Mouse (Mus musculus): ENCODE measurements around the gene Tnik. TPM values are rescaled to one million over a fixed set of nuclear protein-coding genes. Genes with fewer than 3 reads are reported as not detected.

Gene Tnik
- polyA plus RNA-seq, 1 experiment: 0.83 TPM

DNA sequence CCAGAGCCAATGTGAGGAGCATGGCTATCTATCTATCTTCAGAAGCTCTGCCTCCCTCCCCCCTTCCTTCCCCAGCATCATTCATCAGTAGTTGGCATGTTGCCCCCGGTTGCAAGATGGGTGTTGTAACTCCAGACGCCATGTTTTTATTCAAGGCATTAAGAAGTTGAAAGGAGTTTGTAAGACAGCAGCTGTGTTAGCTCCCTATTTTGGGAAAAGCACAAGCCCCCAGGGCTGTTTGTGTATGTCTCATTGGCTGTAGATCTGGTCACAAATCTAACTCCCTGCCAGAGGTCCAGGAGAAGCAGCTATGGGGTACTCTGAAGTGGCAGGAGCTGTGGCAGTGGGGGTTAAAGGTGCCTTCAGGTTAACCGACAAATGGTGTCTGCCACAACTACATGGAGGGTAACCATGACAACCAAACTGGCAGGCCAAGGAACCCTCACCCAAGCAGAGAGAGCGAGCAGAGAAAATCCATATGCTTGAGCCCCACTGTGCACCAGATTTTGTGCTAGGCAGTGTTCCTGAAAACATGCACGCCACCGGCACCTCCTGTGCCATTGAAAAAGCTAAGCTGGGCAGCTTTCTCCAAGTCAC lies 287.6 kb downstream of the Tnik start:
- no peaks in the 10 kb centered on the region for H3K27me3 ChIP-seq (replicated peaks; ENCODE audit: control insufficient read depth, insufficient read depth, low read length)
- TF ChIP-seq POLR2A (IDR thresholded peaks at IDR 0.05; ENCODE audit: low read depth, low read length) (no peak), CTCF (conservative IDR thresholded peaks at IDR 0.05; ENCODE audit: insufficient read depth, insufficient read length, low read depth, low read length) (no peak)
- no peak overlapping the region for H3K27ac ChIP-seq (ENCODE audit: insufficient read depth, low read depth, low read length)
- no peak for DNase-seq
- H3K4me3 ChIP-seq (ENCODE audit: insufficient read depth, low read depth, low read length): no peak overlapping the region
- 65% methylated on average over 6 of the region's 6 CpGs for WGBS
- H3K4me1 ChIP-seq (ENCODE audit: control insufficient read depth, insufficient read depth, low read length): no peaks in the 10 kb centered on the region
- no peaks in the 10 kb centered on the region for H3K36me3 ChIP-seq (ENCODE audit: control insufficient read depth, insufficient read depth, low read length)

DNA sequence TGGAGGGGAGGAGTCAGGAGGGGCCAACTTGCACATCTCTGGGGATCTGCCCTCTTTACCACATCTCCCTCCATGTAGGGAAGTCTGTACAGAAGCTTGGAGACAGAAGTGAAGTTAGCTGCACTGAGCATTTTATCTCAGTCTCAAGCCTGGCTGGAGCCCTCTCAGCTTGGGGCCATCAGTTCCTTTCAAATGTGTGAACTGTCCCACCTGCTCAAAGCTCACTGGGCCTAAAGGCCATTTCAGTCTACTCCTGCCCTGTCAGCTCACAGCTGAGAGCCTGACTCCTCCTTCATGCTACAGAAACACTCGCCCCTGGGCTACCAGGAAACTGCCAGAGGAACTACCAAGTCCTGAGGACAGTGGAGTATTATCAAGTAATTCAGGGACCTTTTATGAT lies 288.7 kb downstream of the Tnik start:
- no peaks in the 10 kb centered on the region for H3K36me3 ChIP-seq (ENCODE audit: control insufficient read depth, insufficient read depth, low read length)
- 78% methylated on average over 1 of the region's 1 CpGs for WGBS
- no peaks in the 10 kb centered on the region for H3K4me1 ChIP-seq (ENCODE audit: control insufficient read depth, insufficient read depth, low read length)
- H3K27me3 ChIP-seq (replicated peaks; ENCODE audit: control insufficient read depth, insufficient read depth, low read length): no peaks in the 10 kb centered on the region
- TF ChIP-seq POLR2A (IDR thresholded peaks at IDR 0.05; ENCODE audit: low read depth, low read length) (no peak), CTCF (conservative IDR thresholded peaks at IDR 0.05; ENCODE audit: insufficient read depth, insufficient read length, low read depth, low read length) (no peak)
- no peak overlapping the region for H3K27ac ChIP-seq (ENCODE audit: insufficient read depth, low read depth, low read length)
- H3K4me3 ChIP-seq (ENCODE audit: insufficient read depth, low read depth, low read length): no peak overlapping the region
- no peak for DNase-seq

DNA sequence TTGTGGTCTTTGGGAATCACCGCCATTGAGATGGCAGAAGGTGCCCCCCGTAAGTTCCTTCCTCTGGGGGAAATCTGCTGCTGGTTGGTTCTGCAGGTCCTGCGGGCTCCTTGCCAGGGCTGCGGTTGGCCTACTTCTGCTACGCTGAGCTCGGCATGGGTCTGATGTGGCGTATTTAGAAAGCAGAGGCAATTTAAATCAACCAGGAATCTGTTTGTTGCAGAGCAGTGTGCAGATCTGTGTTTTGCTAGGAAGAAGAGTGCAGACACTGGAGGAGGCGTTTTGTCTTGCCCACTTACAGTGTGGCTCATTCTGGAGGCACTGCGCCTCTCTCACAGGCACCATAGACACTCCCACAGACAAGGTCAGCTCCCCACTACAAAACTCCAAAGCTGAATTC lies 291.9 kb downstream of the Tnik start:
- 66% methylated on average over 9 of the region's 9 CpGs for whole genome bisulfite sequencing
- no peaks in the 10 kb centered on the region for H3K4me1 ChIP-seq (ENCODE audit: control insufficient read depth, insufficient read depth, low read length)
- no peak for DNase-seq
- TF ChIP-seq POLR2A (IDR thresholded peaks at IDR 0.05; ENCODE audit: low read depth, low read length) (no peak), CTCF (conservative IDR thresholded peaks at IDR 0.05; ENCODE audit: insufficient read depth, insufficient read length, low read depth, low read length) (no peak)
- H3K27me3 ChIP-seq (replicated peaks; ENCODE audit: control insufficient read depth, insufficient read depth, low read length): no peaks in the 10 kb centered on the region
- H3K4me3 ChIP-seq (ENCODE audit: insufficient read depth, low read depth, low read length): no peak overlapping the region
- no peak overlapping the region for H3K27ac ChIP-seq (ENCODE audit: insufficient read depth, low read depth, low read length)
- H3K36me3 ChIP-seq (ENCODE audit: control insufficient read depth, insufficient read depth, low read length): no peaks in the 10 kb centered on the region

DNA sequence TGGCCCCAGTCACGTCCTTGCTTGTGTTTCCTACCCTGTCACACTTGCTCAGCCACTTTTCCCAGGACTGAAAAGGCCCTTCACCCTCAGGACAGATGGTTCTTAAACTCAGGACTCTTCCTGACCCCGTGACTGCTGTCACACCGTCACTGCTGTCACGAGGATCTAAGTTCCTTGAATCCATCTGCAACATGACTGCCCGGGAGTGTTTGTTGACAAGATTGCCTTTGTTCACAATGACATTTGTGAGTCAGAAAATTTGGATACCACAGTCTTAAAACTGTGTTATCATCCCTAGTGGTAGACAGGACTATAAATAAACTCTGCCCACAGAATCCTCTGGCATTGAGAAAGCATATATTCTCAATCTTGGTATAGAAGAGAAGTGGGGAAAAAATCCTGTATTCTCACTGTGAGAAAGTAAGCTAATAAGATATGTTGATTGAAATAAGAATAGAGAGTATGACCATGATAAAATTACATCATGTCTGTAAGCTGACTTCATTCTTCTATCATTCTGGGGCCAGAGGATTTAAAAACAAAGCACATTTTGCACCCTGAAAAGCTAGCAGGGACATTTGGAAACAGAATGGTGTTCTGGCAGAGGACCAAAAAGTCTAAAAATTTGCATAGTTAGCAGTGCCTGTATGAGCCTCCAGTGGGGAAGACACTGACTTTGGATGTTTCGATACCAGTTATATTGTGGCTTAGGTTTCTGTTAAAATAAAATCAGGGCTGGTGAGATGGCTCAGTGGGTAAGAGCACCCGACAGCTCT lies 293.0 kb downstream of the Tnik start:
- Histone ChIP-seq H3K4me3 (ENCODE audit: insufficient read depth, low read depth, low read length) (no peak overlapping the region), H3K27me3 (replicated peaks; ENCODE audit: control insufficient read depth, insufficient read depth, low read length) (no peaks in the 10 kb centered on the region), H3K36me3 (ENCODE audit: control insufficient read depth, insufficient read depth, low read length) (no peaks in the 10 kb centered on the region), H3K27ac (ENCODE audit: insufficient read depth, low read depth, low read length) (no peak overlapping the region), H3K4me1 (ENCODE audit: control insufficient read depth, insufficient read depth, low read length) (no peaks in the 10 kb centered on the region)
- TF ChIP-seq CTCF (conservative IDR thresholded peaks at IDR 0.05; ENCODE audit: insufficient read depth, insufficient read length, low read depth, low read length) (no peak), POLR2A (IDR thresholded peaks at IDR 0.05; ENCODE audit: low read depth, low read length) (no peak)
- DNase-seq: no peak
- 58% methylated on average over 7 of the region's 7 CpGs for WGBS

DNA sequence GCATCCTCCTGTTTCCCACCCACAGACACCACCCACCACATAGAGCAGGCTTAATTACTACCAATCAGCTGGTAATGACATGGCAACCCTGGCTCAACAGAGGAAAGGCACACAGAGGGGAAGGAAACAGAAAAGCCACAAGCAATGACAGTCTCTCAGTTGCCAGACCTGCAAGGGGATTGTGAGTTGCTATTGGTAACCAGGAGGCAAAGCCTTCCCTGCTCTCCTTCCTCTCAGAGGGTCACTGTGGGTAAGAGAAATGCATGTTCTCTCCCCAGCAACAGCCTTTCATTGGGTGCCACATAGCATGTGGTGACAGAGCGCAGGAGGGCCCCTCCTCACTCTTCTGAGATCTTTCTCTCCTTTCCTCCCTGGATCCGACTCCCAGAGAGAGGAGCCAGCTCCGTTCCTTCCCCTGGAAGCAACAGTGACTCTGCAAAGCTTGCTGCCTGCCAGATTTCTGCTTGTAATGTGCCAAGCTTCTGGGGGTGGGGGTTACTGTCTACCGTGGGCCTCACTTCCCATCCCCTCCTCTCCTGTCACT lies 295.4 kb downstream of the Tnik start:
- no peak for DNase-seq
- Histone ChIP-seq H3K27me3 (replicated peaks; ENCODE audit: control insufficient read depth, insufficient read depth, low read length) (no peaks in the 10 kb centered on the region), H3K36me3 (ENCODE audit: control insufficient read depth, insufficient read depth, low read length) (no peaks in the 10 kb centered on the region), H3K27ac (ENCODE audit: insufficient read depth, low read depth, low read length) (no peak overlapping the region), H3K4me3 (ENCODE audit: insufficient read depth, low read depth, low read length) (no peak overlapping the region), H3K4me1 (ENCODE audit: control insufficient read depth, insufficient read depth, low read length) (no peaks in the 10 kb centered on the region)
- TF ChIP-seq POLR2A (IDR thresholded peaks at IDR 0.05; ENCODE audit: low read depth, low read length) (no peak), CTCF (conservative IDR thresholded peaks at IDR 0.05; ENCODE audit: insufficient read depth, insufficient read length, low read depth, low read length) (no peak)
- WGBS: 57% methylated on average over 4 of the region's 4 CpGs

DNA sequence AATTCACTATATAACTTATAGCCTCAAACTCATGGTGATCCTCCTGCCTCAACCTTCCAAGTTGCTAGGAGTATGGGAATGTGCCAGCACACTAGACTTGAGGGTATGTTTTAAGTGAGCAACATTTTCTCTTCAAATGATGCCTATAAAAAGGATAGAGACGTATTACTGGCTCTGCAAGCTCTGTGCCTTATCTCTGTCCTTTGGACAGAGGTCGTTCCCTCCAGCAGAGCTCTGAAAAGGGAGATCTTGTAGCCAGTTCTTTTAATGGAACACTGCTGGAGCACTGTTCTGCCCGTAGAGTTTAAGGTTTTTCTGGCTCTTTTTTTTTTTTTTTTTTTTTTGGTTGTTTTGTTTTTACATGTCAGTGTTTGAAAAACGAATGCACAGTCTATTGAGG lies 298.4 kb downstream of the Tnik start:
- H3K4me1 ChIP-seq (ENCODE audit: control insufficient read depth, insufficient read depth, low read length): no peaks in the 10 kb centered on the region
- DNase-seq: no peak
- TF ChIP-seq POLR2A (IDR thresholded peaks at IDR 0.05; ENCODE audit: low read depth, low read length) (no peak), CTCF (conservative IDR thresholded peaks at IDR 0.05; ENCODE audit: insufficient read depth, insufficient read length, low read depth, low read length) (no peak)
- no peak overlapping the region for H3K4me3 ChIP-seq (ENCODE audit: insufficient read depth, low read depth, low read length)
- no peaks in the 10 kb centered on the region for H3K36me3 ChIP-seq (ENCODE audit: control insufficient read depth, insufficient read depth, low read length)
- 52% methylated on average over 4 of the region's 4 CpGs for WGBS
- H3K27me3 ChIP-seq (replicated peaks; ENCODE audit: control insufficient read depth, insufficient read depth, low read length): no peaks in the 10 kb centered on the region; the same call in 1 of the 2 replicates
- H3K27ac ChIP-seq (ENCODE audit: insufficient read depth, low read depth, low read length): no peak overlapping the region

DNA sequence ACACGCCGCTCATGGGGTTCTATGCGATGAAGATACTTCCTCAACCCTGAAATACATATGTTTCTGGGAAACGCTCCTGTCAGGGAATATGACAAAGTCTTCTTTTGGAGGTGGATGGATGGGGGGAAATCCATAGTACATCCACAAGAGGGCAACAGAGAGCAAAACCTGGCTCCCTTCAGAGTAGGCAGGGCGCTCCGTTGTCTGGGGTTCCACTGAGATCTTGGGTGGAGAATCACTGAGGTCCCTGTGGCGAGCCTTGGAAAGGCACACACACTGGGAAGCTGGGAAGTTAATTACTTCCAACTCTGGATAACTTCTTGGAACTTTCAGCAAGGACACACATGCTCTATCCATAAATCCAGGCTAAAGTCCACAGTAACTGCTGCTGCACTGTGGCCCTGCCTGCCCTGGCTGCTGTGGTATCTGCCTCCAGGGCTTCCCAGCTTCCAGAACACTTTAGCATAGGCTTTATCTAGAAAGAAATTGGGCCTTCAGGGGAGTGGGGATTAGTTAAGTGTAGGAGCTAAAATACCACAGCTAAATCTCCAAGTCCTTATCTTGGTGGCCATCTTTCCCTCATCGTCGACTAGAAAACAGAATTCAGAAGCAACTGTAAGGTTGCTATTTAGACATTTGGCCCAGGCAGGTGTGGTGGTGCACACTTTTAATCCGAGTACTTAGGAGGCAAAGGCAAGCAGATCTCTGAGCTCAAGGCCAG lies 299.8 kb downstream of the Tnik start:
- Histone ChIP-seq H3K4me3 (ENCODE audit: insufficient read depth, low read depth, low read length) (no peak overlapping the region), H3K27ac (ENCODE audit: insufficient read depth, low read depth, low read length) (no peak overlapping the region), H3K27me3 (replicated peaks; ENCODE audit: control insufficient read depth, insufficient read depth, low read length) (no peaks in the 10 kb centered on the region; the same call in 1 of the 2 replicates), H3K36me3 (ENCODE audit: control insufficient read depth, insufficient read depth, low read length) (no peaks in the 10 kb centered on the region), H3K4me1 (ENCODE audit: control insufficient read depth, insufficient read depth, low read length) (no peaks in the 10 kb centered on the region)
- TF ChIP-seq CTCF (conservative IDR thresholded peaks at IDR 0.05; ENCODE audit: insufficient read depth, insufficient read length, low read depth, low read length) (peak; percentile 63), POLR2A (IDR thresholded peaks at IDR 0.05; ENCODE audit: low read depth, low read length) (no peak)
- 62% methylated on average over 10 of the region's 10 CpGs for WGBS
- DNase-seq: peak; percentile 7

Data from kidney, adult 2 months (tissue).